Mouse (Mus musculus): ENCODE measurements at regions not wholly inside any gene's neighbourhood (a gene's known extent, or its start where the extent isn't known, plus 50 kb on each side); places are given as distances from the start of the nearest gene placed in this dataset.

DNA sequence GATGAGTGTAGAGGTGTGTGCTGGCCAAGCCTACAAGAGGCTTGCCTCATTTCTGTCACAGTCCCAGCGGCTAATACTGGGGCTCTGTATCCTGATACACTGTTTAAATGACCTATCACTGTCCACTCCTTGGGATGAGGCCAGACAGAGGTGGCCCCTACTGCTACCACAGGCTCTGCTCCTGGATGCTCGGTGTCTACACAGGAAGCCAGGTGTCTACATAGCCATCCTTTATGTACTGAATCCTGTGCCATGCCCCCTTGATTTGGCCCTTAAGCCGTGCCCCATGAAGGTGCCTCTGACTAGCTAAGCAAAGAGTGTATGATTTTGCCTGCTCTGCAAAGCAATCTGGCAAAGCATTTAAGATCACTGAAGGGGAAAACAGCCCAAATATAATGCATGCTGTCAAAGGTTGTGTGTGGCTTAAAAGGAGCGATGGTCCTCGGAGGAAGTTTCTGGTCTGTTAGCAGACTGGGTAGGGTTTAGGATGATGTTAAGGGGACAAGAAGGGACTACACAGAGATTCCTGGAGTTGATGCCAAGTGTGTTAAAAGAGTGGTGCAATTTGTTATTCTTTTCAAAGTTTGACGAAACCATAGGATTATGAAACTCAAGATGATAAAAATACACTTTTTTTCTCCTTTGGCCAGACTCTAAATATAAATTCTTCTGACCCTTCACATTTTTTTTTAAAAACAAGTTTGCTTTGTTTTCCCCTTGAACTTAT is 104.2 kb downstream of the E030025P04Rik start:
- in situ Hi-C loops (cut with MseI, MboI) = no loop called here

DNA sequence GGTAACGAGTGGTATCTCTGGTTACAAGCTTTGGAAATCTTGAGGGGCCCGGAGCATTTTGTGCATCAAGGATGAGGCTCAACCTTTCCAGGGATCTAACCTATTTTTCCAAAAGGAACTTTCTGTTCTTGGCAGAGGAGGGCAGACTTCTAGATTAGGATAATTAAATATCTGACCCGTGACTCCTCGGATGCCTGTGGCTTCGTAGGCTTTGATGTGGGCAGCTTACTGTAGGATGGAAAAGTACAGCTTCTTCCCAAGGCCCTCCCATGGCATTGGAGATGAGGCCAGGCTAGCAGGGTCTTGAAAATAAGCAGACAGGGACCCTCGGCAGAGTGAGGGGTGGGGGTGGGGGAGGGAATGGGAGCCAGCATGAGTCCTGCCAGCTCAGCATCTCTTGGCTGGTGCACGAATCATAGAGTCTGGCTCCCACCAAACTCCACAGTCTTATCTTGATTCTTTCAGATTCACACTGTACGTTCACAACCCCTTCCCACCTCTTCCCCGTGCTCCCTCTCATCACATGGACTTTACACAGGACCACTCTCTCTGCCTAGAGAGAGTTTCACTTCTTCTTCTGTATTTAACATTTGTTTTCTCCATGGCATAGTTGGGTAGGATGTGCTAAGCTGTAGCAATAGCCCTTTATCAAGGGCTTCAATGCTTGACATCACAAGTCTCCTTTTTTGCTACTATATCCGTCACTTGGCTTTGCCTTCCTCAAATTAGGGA is 104.9 kb downstream of the E030025P04Rik start:
- in situ Hi-C loops (cut with MseI, MboI) = no loop called here

DNA sequence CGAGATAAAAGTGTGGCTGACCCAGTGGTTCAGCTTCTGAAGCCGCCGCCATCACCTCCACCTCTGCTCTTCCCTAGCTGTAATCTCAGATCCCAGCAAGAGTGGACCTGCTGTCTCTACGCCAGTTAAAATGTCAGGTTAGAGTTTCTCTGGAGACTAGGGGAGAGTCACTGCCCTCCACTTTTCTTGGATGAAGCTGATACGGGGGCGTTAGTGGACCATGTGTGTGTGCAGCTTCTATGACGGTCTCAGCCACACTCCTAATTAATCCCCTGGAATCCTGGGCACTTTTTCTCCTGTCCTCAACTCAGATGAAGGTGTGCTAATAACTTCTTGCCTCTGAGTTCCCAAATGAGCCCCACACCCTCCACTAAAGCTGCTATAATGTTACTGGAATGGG is 106.0 kb downstream of the E030025P04Rik start:
- in situ Hi-C loops (cut with MseI, MboI) = no loop called here

DNA sequence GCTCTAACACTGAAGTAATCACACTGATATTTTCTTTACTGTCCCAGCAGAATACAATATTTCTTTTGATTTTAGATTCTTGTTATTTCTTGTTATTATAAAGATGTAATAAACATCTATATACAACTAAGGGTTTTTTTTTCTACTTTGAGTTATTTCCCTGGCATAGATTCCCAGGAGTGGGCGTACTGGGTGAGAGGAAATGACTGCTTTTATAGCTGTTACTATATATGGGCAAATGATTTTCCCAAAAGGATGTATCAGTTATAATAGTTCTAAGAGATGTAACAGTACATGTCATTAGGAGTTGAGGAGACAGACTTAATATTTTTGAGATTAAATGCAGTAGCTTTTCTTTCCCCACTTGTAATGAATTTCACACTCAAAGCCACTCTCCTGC is 109.6 kb downstream of the E030025P04Rik start:
- in situ Hi-C loops (cut with MseI, MboI) = loop anchor here (5.0 kb wide), 2 partner anchors 107 to 587 kb away; no protein-coding TSS in a partner anchor

DNA sequence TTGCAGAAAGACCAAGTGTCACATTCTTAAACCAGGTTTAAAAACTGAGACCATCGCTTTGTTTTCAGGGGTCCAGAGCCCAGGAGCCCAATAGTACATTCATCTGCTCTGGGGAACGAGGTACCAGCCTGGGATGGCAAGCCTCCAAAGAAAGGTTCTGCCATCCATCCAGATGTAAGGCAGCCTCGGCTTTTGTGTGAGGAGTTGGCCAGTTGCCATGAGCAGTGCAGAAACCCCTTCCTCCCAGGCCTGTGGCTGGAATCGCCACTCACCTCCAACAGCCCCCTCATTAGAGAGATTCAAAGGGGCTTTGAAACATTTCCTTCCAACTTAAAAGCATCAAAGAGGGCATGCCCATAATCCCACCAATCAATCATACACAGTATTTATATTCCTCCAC is 110.1 kb downstream of the E030025P04Rik start:
- in situ Hi-C loops (cut with MseI, MboI) = loop anchor here (5.0 kb wide), 2 partner anchors 107 to 587 kb away; no protein-coding TSS in a partner anchor

DNA sequence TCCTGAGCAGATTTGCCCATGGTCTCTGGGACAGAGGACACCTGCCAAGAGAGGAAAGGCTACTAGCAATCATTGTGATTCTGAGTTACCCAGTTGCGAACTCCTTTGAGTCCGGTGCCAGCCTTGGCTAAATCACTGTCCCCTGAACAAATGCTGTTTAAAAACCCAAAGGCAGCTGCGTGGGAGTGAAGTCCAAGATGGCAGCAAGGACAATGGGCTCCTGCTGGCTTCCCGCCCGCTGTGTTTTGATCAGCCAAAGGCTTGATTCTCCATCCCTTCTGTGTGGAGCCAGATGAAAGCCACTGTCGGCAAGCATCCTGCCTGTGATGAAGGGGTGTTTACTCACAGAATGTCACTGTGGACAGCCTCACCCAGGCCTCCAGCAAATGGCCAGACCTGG is 111.4 kb downstream of the E030025P04Rik start:
- in situ Hi-C loops (cut with MseI, MboI) = loop anchor here (5.0 kb wide), 2 partner anchors 105 to 585 kb away; no protein-coding TSS in a partner anchor

DNA sequence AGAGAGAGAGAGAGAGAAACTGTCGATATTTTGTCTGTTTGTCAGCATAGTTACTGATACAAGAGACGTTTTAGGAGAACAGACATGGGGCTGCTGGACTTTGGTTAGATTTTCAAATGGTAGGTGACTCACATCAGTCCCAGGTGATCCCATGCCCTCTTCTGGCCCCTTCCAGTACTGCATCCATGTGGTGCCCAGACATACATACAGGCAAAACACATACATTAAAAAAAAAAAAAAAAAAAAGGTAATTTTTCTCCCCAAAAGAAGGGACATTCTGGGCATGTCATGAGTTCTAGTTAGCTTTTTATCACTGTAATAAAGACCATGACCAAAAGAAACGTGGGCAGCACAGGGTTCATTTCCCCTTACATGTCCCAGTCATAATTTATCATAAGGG is 110.3 kb downstream of the Axin2 start:
- in situ Hi-C loops (cut with MseI, MboI) = loop anchor here (5.0 kb wide), 2 partner anchors 103 to 583 kb away; no protein-coding TSS in a partner anchor

DNA sequence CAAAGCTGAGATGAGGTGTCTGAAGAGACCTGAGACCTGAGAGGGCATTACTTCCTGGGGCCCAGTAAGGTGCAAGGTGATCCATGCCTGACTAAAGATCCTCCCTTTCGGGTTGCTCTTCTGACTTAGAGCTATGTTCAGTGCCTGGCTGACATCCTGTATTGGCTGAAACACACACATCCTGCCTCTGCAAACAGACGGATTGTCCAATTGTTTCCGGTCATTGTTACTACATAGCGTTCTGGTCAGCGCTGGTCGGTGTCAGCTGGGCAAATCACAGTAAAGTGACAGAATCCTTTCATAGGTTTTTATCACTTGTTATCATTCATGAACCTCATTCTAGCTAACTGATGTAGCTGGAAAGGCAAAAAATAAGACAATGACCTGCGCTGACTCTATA is 109.7 kb downstream of the Axin2 start:
- in situ Hi-C loops (cut with MseI, MboI) = loop anchor here (5.0 kb wide), 2 partner anchors 103 to 583 kb away; no protein-coding TSS in a partner anchor

DNA sequence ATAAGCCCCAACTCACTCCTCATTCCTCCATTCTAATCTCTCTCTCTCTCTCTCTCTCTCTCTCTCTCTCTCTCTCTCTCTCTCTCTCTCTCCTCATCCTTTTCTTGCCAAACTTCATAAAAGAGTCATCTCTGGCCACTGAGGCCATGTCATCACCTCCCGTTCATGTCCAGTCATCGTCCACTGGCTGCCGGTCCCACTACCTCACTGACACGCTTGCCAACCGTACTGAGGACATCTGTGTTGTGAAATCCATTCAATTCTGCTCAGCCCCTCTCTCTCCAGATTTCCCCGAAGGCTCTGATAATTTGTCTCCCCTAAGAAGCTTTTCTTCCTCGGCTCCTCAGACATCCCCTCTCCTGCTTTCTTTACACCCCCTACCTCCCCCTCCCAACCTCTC is 94.7 kb downstream of the Axin2 start:
- in situ Hi-C loops (cut with MseI, MboI) = no loop called here

DNA sequence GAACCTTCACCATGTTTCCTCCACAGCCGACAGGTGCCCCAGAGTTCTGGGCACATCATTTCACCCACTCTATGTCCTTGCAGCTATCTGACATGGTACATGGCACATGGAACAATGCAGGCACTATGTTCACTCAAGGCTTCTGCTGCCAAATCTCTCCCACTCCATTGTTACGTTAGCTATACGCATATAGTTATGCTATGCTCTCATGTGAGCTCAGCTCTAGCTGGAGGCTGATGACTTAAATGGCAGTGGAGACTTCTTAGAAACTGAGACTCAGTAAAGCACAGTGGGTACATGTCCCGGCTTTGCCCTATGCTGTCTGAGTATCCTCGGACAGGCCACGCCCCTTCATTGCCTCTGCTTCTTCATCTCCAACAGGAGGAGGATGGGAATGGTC is 91.0 kb downstream of the Axin2 start:
- in situ Hi-C loops (cut with MseI, MboI) = no loop called here

DNA sequence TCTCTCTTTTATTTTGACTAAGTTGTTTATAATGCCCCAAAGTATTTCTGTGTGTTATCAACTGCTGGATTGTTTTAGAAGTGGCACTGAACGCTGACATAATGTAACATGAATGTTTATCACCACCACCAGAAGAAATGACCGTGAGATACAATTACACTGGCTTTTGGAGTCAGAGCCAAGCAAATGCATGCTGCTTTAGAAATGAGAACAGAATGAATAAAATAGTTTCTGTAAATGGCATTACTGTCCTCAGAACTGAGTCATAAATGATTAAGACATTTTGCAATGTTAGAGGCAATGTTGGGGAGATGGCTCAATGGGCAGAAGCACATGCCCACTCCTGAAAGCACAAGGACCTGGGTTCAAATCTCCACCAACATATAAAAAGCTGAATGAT is 88.7 kb downstream of the Axin2 start:
- in situ Hi-C loops (cut with MseI, MboI) = no loop called here

DNA sequence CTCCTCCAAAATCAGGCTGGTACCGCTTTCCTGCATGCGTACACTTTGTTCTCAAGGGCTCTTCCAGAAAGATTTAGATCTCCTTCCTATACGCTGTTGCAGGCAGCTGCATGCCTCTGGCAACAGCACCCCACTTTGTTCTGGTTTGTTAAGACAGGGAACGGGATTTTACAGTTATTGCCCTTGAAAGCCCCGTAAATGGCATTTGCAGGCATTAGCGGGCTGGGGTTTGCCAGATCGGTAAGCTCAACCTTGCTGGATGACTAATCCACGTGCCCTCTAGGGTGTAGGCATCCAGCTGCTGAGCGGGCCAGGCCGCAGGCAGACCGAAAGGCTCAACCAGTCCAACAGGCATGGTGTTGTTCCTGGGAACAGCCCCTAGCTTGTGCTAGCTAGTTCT is 85.5 kb downstream of the Axin2 start:
- in situ Hi-C loops (cut with MseI, MboI) = no loop called here
